Mouse (Mus musculus): ENCODE results near the gene Tas2r117. TPM values are rescaled to one million over a fixed set of nuclear protein-coding genes. Genes with fewer than 3 reads are reported as not detected.

Tas2r117 gene
- polyA plus RNA-seq (2012; fragmentation: generic; extraction: Trizol), result not detected
- long read RNA-seq, experiment 1, result 0 reads
- long read RNA-seq, experiment 2, result 0 reads

DNA sequence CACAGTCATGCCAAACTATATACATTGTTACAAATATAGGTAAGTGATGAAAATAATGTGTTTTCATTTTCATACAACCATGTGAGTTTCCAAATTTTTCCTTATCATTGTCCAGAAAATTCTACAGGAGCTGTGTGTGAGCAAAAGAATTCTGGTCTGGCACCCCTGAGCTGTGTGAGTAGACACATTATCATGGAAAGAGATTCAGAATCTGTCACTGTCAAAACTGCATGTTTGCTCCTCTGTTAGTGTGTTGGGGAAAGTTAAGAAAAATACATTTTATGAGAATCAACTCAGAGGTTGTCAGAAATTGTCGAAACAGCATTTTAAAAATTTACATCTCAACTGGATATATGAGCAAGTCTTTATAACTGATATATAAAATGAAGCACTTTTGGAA is at the start of gene Tas2r117:
Tas2r117 (plus strand) TSS at position 301 of the 400 bp plus-strand sequence.
- no peaks in the 10 kb centered on the region for H3K79me2 ChIP-seq (ENCODE audit: control insufficient read depth, insufficient read depth)
- H3K79me3 ChIP-seq (ENCODE audit: low read depth), result no peaks in the 10 kb centered on the region
- TF ChIP-seq FOSL1 (IDR thresholded peaks at IDR 0.05; ENCODE audit: insufficient read depth, low read length, poor library complexity, severe bottlenecking), result no peak
- no peak for TF ChIP-seq MAX (IDR thresholded peaks at IDR 0.05)
- no peak for TF ChIP-seq USF1 (IDR thresholded peaks at IDR 0.05; ENCODE audit: low read depth)
- TF ChIP-seq MYOD1 (IDR thresholded peaks at IDR 0.05; ENCODE audit: control insufficient read depth, insufficient read length, low read depth), result no peak
- TF ChIP-seq CEBPB (IDR thresholded peaks at IDR 0.05; ENCODE audit: low read depth), result no peak
- TF ChIP-seq MYOG (IDR thresholded peaks at IDR 0.05; ENCODE audit: control insufficient read depth, extremely low read depth, insufficient read length), result no peak
- TF ChIP-seq CTCF (IDR thresholded peaks at IDR 0.05; ENCODE audit: control insufficient read depth, insufficient read depth, insufficient read length), result no peak
- no peak within 1 kb of the TSS for H3K4me3 ChIP-seq (ENCODE audit: insufficient read depth, poor library complexity, severe bottlenecking)
- no peaks in the 10 kb centered on the region for H3K36me3 ChIP-seq (ENCODE audit: control insufficient read depth, insufficient read depth)
- H3ac ChIP-seq (ENCODE audit: control insufficient read depth, insufficient read length, low read depth), result no peak within 1 kb of the TSS
- H3K27me3 ChIP-seq (ENCODE audit: control insufficient read depth, insufficient read depth, insufficient read length), result no peaks in the 10 kb centered on the region

DNA sequence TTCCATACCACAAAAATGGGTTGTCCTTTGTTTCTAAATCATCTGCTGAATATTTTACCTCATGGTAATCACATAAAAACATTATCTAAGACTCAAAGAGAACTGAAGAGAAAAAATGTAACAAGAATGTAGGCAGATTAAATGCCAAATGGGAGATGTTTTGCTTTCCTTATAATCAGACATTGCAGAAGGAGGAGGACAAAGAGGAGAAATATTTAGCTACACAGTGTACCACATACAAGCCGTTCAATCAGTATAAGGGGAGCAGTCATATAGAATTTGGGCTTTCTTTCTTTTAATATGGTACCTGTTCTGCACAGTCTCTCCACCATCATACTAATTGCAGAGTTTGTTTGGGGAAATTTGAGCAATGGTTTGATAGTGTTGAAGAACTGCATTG is 48.2 kb upstream of the Tas2r117 start, which contains the start of gene Tas2r124:
Tas2r124 (plus strand) TSS at position 301 of the 400 bp plus-strand sequence.
- no peak within 1 kb of the TSS for H3ac ChIP-seq (ENCODE audit: control insufficient read depth, insufficient read length, low read depth)
- no peak for TF ChIP-seq FOSL1 (IDR thresholded peaks at IDR 0.05; ENCODE audit: insufficient read depth, low read length, poor library complexity, severe bottlenecking)
- no peak for TF ChIP-seq MYOD1 (IDR thresholded peaks at IDR 0.05; ENCODE audit: control insufficient read depth, insufficient read length, low read depth)
- no peak for TF ChIP-seq MYOG (IDR thresholded peaks at IDR 0.05; ENCODE audit: control insufficient read depth, extremely low read depth, insufficient read length)
- no peak for TF ChIP-seq CTCF (IDR thresholded peaks at IDR 0.05; ENCODE audit: control insufficient read depth, insufficient read depth, insufficient read length)
- TF ChIP-seq MAX (IDR thresholded peaks at IDR 0.05), result no peak
- TF ChIP-seq CEBPB (IDR thresholded peaks at IDR 0.05; ENCODE audit: low read depth), result no peak
- TF ChIP-seq USF1 (IDR thresholded peaks at IDR 0.05; ENCODE audit: low read depth), result no peak
- no peaks in the 10 kb centered on the region for H3K79me3 ChIP-seq (ENCODE audit: low read depth)
- H3K79me2 ChIP-seq (ENCODE audit: control insufficient read depth, insufficient read depth), result no peaks in the 10 kb centered on the region
- no peaks in the 10 kb centered on the region for H3K36me3 ChIP-seq (ENCODE audit: control insufficient read depth, insufficient read depth)
- H3K4me3 ChIP-seq (ENCODE audit: insufficient read depth, poor library complexity, severe bottlenecking), result no peak within 1 kb of the TSS
- no peaks in the 10 kb centered on the region for H3K27me3 ChIP-seq (ENCODE audit: control insufficient read depth, insufficient read depth, insufficient read length)

- TF ChIP-seq MYOD1 (IDR thresholded peaks at IDR 0.05; ENCODE audit: control insufficient read depth, insufficient read length, low read depth), result no peak
- no peak for TF ChIP-seq USF1 (IDR thresholded peaks at IDR 0.05; ENCODE audit: low read depth)
- TF ChIP-seq CEBPB (IDR thresholded peaks at IDR 0.05; ENCODE audit: low read depth), result no peak
- no peak for TF ChIP-seq FOSL1 (IDR thresholded peaks at IDR 0.05; ENCODE audit: insufficient read depth, low read length, poor library complexity, severe bottlenecking)
- no peak for TF ChIP-seq CTCF (IDR thresholded peaks at IDR 0.05; ENCODE audit: control insufficient read depth, insufficient read depth, insufficient read length)
- TF ChIP-seq MAX (IDR thresholded peaks at IDR 0.05), result no peak
- no peak for TF ChIP-seq MYOG (IDR thresholded peaks at IDR 0.05; ENCODE audit: control insufficient read depth, extremely low read depth, insufficient read length)
- Histone ChIP-seq H3K79me2 (ENCODE audit: control insufficient read depth, insufficient read depth) (no peaks in the 10 kb centered on the region), H3ac (ENCODE audit: control insufficient read depth, insufficient read length, low read depth) (no peak within 1 kb of the TSS)
These were observed 40.8 kb upstream of the Tas2r117 start, which contains the start of gene Tas2r102 for GRCm38 (mm10) chr6:132761831-132762230. Gene Tas2r102, plus strand, starts transcription at chr6:132762131.

GRCm38 (mm10) chr6:132778062-132778461 is 24.6 kb upstream of the Tas2r117 start, which contains the start of gene Tas2r136:
Gene Tas2r136, minus strand, starts transcription at chr6:132778162.
- H3ac ChIP-seq (ENCODE audit: control insufficient read depth, insufficient read length, low read depth), result no peak within 1 kb of the TSS
- H3K79me2 ChIP-seq (ENCODE audit: control insufficient read depth, insufficient read depth), result no peaks in the 10 kb centered on the region
- no peaks in the 10 kb centered on the region for H3K36me3 ChIP-seq (ENCODE audit: control insufficient read depth, insufficient read depth)
- no peak within 1 kb of the TSS for H3K4me3 ChIP-seq (ENCODE audit: insufficient read depth, poor library complexity, severe bottlenecking)
- TF ChIP-seq USF1 (IDR thresholded peaks at IDR 0.05; ENCODE audit: low read depth) (no peak), FOSL1 (IDR thresholded peaks at IDR 0.05; ENCODE audit: insufficient read depth, low read length, poor library complexity, severe bottlenecking) (no peak), MAX (IDR thresholded peaks at IDR 0.05) (no peak), CTCF (IDR thresholded peaks at IDR 0.05; ENCODE audit: control insufficient read depth, insufficient read depth, insufficient read length) (no peak), MYOD1 (IDR thresholded peaks at IDR 0.05; ENCODE audit: control insufficient read depth, insufficient read length, low read depth) (no peak), MYOG (IDR thresholded peaks at IDR 0.05; ENCODE audit: control insufficient read depth, extremely low read depth, insufficient read length) (no peak), CEBPB (IDR thresholded peaks at IDR 0.05; ENCODE audit: low read depth) (no peak)
- H3K79me3 ChIP-seq (ENCODE audit: low read depth), result no peaks in the 10 kb centered on the region
- H3K27me3 ChIP-seq (ENCODE audit: control insufficient read depth, insufficient read depth, insufficient read length), result no peaks in the 10 kb centered on the region

More at GRCm38 (mm10) chr6:132761831-132762230, 40.8 kb upstream of the Tas2r117 start, which contains the start of gene Tas2r102:
- Histone ChIP-seq H3K79me3 (ENCODE audit: low read depth) (no peaks in the 10 kb centered on the region), H3K27me3 (ENCODE audit: control insufficient read depth, insufficient read depth, insufficient read length) (no peaks in the 10 kb centered on the region), H3K4me3 (ENCODE audit: insufficient read depth, poor library complexity, severe bottlenecking) (no peak within 1 kb of the TSS), H3K36me3 (ENCODE audit: control insufficient read depth, insufficient read depth) (no peaks in the 10 kb centered on the region)

DNA sequence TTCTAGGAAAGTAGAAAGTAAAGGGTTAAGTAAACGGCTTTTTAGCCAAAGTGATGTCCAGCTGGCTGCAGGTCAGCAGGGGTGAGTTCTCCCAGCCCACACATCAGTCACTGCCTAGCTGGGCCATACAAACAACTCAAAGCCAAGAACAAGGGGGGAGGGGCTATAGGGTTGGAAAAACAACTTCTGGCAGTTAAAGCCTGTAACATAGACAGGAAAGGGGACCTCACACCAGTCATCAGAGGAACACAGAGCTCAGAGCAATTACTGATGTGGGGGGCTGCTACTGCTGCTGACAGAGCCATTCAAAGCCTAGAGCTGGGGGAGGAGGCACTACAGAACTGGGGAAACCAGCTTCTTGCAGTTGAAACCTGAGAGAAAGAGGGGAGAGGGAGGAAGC is 7.2 kb upstream of the Tas2r117 start:
- Histone ChIP-seq H3K27me3 (ENCODE audit: control insufficient read depth, insufficient read depth, insufficient read length) (no peaks in the 10 kb centered on the region), H3K36me3 (ENCODE audit: control insufficient read depth, insufficient read depth) (no peaks in the 10 kb centered on the region), H3K79me2 (ENCODE audit: control insufficient read depth, insufficient read depth) (no peaks in the 10 kb centered on the region), H3K79me3 (ENCODE audit: low read depth) (no peaks in the 10 kb centered on the region), H3ac (ENCODE audit: control insufficient read depth, insufficient read length, low read depth) (no peak overlapping the region), H3K4me3 (ENCODE audit: insufficient read depth, poor library complexity, severe bottlenecking) (no peak overlapping the region)
- TF ChIP-seq FOSL1 (IDR thresholded peaks at IDR 0.05; ENCODE audit: insufficient read depth, low read length, poor library complexity, severe bottlenecking) (no peak), USF1 (IDR thresholded peaks at IDR 0.05; ENCODE audit: low read depth) (no peak), MYOD1 (IDR thresholded peaks at IDR 0.05; ENCODE audit: control insufficient read depth, insufficient read length, low read depth) (no peak), CTCF (IDR thresholded peaks at IDR 0.05; ENCODE audit: control insufficient read depth, insufficient read depth, insufficient read length) (no peak), MYOG (IDR thresholded peaks at IDR 0.05; ENCODE audit: control insufficient read depth, extremely low read depth, insufficient read length) (no peak), MAX (IDR thresholded peaks at IDR 0.05) (no peak), CEBPB (IDR thresholded peaks at IDR 0.05; ENCODE audit: low read depth) (no peak)
